Mouse (Mus musculus): Measurements from ENCODE around the gene L3mbtl1. TPM values are rescaled to one million over a fixed set of nuclear protein-coding genes. Genes with fewer than 3 reads are reported as not detected.

The L3mbtl1 gene
- polyA plus RNA-seq, 1 experiment from 2014 or later = not detected

GRCm38 (mm10) chr2:162943931-162944330 lies 659 bp downstream of the L3mbtl1 start:
- Histone ChIP-seq H3K27ac (ENCODE audit: poor library complexity, severe bottlenecking) (no peak overlapping the region), H3K4me2 (peak overlapping the region; percentile 98), H3K9ac (peak overlapping the region; percentile 20; the same call in 1 of the 2 replicates), H3K27me3 (replicated peaks) (peaks cover 25% of the 10 kb centered on the region), H3K36me3 (peaks cover 20% of the 10 kb centered on the region), H3K4me3 (peak overlapping the region; percentile 74), H3K9me3 (replicated peaks) (no peaks in the 10 kb centered on the region), H3K4me1 (replicated peaks) (peaks cover 13% of the 10 kb centered on the region)
- ATAC-seq (ENCODE audit: insufficient number of reproducible peaks, low FRiP score) = no peak
- WGBS = 8% methylated on average over 11 of the region's 11 CpGs

GRCm38 (mm10) chr2:162946964-162947363 lies 3.7 kb downstream of the L3mbtl1 start:
- no peaks in the 10 kb centered on the region for H3K36me3 ChIP-seq
- H3K9me3 ChIP-seq (replicated peaks) = no peaks in the 10 kb centered on the region
- H3K4me2 ChIP-seq = no peak overlapping the region
- WGBS = 76% methylated on average over 5 of the region's 5 CpGs
- peaks cover 25% of the 10 kb centered on the region for H3K27me3 ChIP-seq (replicated peaks)
- H3K4me1 ChIP-seq (replicated peaks) = peaks cover 13% of the 10 kb centered on the region
- no peak overlapping the region for H3K9ac ChIP-seq
- no peak overlapping the region for H3K27ac ChIP-seq (ENCODE audit: poor library complexity, severe bottlenecking)
- H3K4me3 ChIP-seq = no peak overlapping the region
- ATAC-seq (ENCODE audit: insufficient number of reproducible peaks, low FRiP score) = no peak

DNA sequence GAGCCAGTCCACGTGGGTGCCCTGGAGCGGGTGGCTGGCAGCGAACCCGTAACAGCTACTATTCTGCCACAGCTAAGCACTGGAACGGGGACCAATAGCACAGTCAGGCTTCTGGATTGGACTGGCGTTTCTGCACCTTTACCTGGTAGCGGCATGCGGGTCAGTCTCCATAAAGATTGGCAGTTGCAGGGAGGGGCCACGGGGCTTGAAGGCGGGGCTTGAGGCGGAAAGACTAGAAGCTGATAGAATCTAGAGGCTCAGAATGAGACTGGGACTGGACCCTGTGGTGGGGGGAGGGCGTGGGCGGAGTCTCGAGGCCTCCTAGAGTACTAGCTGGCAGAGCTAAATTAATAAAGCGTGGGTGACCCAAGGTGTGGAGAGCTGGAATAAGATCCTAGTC lies 4.5 kb downstream of the L3mbtl1 start:
- H3K9ac ChIP-seq = peak overlapping the region; percentile 13; the same call in 1 of the 2 replicates
- peak overlapping the region; percentile 62 for H3K4me2 ChIP-seq
- H3K27ac ChIP-seq (ENCODE audit: poor library complexity, severe bottlenecking) = no peak overlapping the region
- no peak for ATAC-seq (ENCODE audit: insufficient number of reproducible peaks, low FRiP score)
- H3K4me1 ChIP-seq (replicated peaks) = peaks cover 13% of the 10 kb centered on the region
- no peaks in the 10 kb centered on the region for H3K9me3 ChIP-seq (replicated peaks)
- peaks cover 22% of the 10 kb centered on the region for H3K27me3 ChIP-seq (replicated peaks)
- H3K4me3 ChIP-seq = peak overlapping the region; percentile 24
- H3K36me3 ChIP-seq = no peaks in the 10 kb centered on the region
- WGBS = 32% methylated on average over 15 of the region's 15 CpGs

DNA sequence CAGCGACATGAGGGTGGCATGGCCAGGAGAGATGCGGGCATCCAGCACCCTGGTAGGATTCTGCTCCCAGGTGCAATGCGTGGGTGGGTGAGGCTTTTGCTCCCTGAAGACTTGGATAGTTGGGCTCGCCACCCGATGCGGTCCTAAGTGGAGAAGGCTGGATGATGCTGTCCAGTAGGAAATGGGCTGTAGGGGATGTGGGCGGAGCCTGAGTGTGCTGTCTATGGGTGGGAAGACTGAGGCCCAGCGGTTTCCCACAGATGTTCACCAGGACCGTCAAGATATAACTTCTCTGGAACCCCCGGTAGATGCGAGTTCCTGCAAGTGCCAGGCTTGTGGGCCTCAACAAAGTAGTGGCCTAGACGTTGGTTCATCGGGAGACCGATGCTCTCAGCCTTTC lies 4.9 kb downstream of the L3mbtl1 start:
- ATAC-seq (ENCODE audit: insufficient number of reproducible peaks, low FRiP score) = no peak
- Histone ChIP-seq H3K4me2 (peak overlapping the region; percentile 62), H3K27me3 (replicated peaks) (peaks cover 19% of the 10 kb centered on the region), H3K9ac (peak overlapping the region; percentile 13; the same call in 1 of the 2 replicates), H3K9me3 (replicated peaks) (no peaks in the 10 kb centered on the region), H3K27ac (ENCODE audit: poor library complexity, severe bottlenecking) (no peak overlapping the region), H3K4me3 (peak overlapping the region; percentile 24), H3K4me1 (replicated peaks) (peaks cover 9% of the 10 kb centered on the region), H3K36me3 (no peaks in the 10 kb centered on the region)
- 46% methylated on average over 14 of the region's 14 CpGs for WGBS

DNA sequence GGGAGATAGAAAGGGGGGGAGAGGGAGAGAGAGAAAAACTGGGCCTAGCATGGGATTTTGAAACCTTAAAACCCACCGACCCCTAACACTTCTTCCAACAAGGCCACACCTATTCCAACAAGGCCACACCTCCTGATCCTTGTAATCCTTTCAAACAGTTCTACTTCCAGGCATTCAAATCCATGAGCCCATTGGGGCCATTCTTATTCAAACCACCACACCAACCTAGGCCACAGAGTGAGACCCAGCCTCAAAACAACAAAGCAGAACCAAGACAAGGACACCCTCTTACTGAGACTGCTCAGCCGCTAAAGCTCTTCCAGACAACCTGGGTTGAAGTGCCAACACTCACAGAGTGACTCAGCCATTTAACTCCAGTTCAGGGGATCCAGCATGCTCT lies 7.5 kb downstream of the L3mbtl1 start:
- no peak overlapping the region for H3K4me3 ChIP-seq
- H3K4me1 ChIP-seq (replicated peaks) = no peaks in the 10 kb centered on the region
- no peak overlapping the region for H3K4me2 ChIP-seq
- H3K9ac ChIP-seq = no peak overlapping the region
- H3K36me3 ChIP-seq = no peaks in the 10 kb centered on the region
- 88% methylated on average over 2 of the region's 2 CpGs for WGBS
- no peaks in the 10 kb centered on the region for H3K9me3 ChIP-seq (replicated peaks)
- H3K27ac ChIP-seq (ENCODE audit: poor library complexity, severe bottlenecking) = no peak overlapping the region
- 0 out of 2 replicates have a peak, but pooled peaks cover 8% of the 10 kb centered on the region for H3K27me3 ChIP-seq (replicated peaks)
- no peak for ATAC-seq (ENCODE audit: insufficient number of reproducible peaks, low FRiP score)

GRCm38 (mm10) chr2:162956843-162957242 lies 13.6 kb downstream of the L3mbtl1 start:
- 90% methylated on average over 2 of the region's 2 CpGs for WGBS
- no peak overlapping the region for H3K4me3 ChIP-seq
- H3K27ac ChIP-seq (ENCODE audit: poor library complexity, severe bottlenecking) = no peak overlapping the region
- no peak for ATAC-seq (ENCODE audit: insufficient number of reproducible peaks, low FRiP score)
- no peaks in the 10 kb centered on the region for H3K4me1 ChIP-seq (replicated peaks)
- no peaks in the 10 kb centered on the region for H3K36me3 ChIP-seq
- 0 out of 2 replicates have a peak, but pooled peaks cover 4% of the 10 kb centered on the region for H3K27me3 ChIP-seq (replicated peaks)
- no peaks in the 10 kb centered on the region for H3K9me3 ChIP-seq (replicated peaks)
- no peak overlapping the region for H3K4me2 ChIP-seq
- H3K9ac ChIP-seq = no peak overlapping the region

DNA sequence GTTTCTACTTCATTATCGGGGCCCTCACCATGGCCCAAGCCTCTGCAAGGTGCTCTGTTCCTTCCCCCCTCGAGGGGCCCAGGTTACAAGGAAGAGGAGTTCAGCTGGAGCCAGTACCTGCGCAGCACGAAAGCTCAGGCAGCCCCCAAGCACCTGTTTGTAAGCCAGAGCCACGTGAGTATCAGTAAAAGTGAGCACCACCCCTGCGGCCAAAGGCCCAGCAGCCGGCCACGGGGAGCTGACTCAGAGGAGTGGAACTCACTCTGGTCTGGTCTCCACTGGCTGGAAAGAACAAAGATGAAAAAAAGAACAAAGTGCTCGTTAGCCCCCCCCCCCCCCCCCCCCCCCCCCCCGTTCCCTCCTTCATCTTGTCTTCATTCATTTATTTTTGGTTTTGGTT lies 18.0 kb downstream of the L3mbtl1 start:
- Histone ChIP-seq H3K9me3 (replicated peaks) (no peaks in the 10 kb centered on the region), H3K27ac (ENCODE audit: poor library complexity, severe bottlenecking) (no peak overlapping the region), H3K36me3 (no peaks in the 10 kb centered on the region), H3K4me3 (no peak overlapping the region), H3K27me3 (replicated peaks) (no peaks in the 10 kb centered on the region), H3K4me1 (replicated peaks) (no peaks in the 10 kb centered on the region), H3K9ac (no peak overlapping the region), H3K4me2 (no peak overlapping the region)
- 56% methylated on average over 8 of the region's 10 CpGs for WGBS
- ATAC-seq (ENCODE audit: insufficient number of reproducible peaks, low FRiP score) = no peak

DNA sequence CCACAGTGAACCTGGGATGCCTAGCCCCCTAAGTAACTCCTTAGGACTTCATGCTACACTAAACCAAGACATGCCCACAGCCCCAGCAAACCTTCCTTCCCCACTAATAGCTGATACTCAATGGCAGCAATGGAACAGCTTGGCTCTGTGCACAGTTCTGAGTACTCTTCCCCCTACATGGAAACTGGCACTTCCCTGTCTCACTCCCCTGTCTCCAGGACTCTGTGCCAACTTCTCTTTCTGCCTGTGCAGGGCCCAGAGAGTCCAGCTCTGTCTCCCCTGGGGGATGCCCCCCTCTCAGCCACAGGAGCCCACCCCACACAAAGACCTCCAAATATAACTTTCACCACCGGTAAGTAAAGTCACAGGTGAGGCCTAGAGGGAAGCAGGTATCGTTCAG lies 23.5 kb downstream of the L3mbtl1 start:
- Histone ChIP-seq H3K27ac (ENCODE audit: poor library complexity, severe bottlenecking) (no peak overlapping the region), H3K9me3 (replicated peaks) (no peaks in the 10 kb centered on the region)
- 81% methylated on average over 2 of the region's 2 CpGs for WGBS

GRCm38 (mm10) chr2:162968357-162968756 lies 25.1 kb downstream of the L3mbtl1 start:
- Histone ChIP-seq H3K27ac (ENCODE audit: poor library complexity, severe bottlenecking) (no peak overlapping the region), H3K4me2 (no peak overlapping the region), H3K4me3 (no peak overlapping the region), H3K36me3 (no peaks in the 10 kb centered on the region), H3K9me3 (replicated peaks) (no peaks in the 10 kb centered on the region), H3K9ac (no peak overlapping the region), H3K27me3 (replicated peaks) (peaks cover 10% of the 10 kb centered on the region), H3K4me1 (replicated peaks) (peaks cover 1% of the 10 kb centered on the region; the same call in 1 of the 2 replicates)
- WGBS = 7% methylated on average over 5 of the region's 5 CpGs
- peak; percentile 43; the same call in 1 of the 2 replicates for ATAC-seq (ENCODE audit: insufficient number of reproducible peaks, low FRiP score)

More for the DNA sequence above, 23.5 kb downstream of the L3mbtl1 start:
- Histone ChIP-seq H3K4me2 (no peak overlapping the region), H3K9ac (no peak overlapping the region), H3K4me1 (replicated peaks) (no peaks in the 10 kb centered on the region), H3K27me3 (replicated peaks) (peaks cover 10% of the 10 kb centered on the region), H3K4me3 (no peak overlapping the region), H3K36me3 (no peaks in the 10 kb centered on the region)
- no peak for ATAC-seq (ENCODE audit: insufficient number of reproducible peaks, low FRiP score)

DNA sequence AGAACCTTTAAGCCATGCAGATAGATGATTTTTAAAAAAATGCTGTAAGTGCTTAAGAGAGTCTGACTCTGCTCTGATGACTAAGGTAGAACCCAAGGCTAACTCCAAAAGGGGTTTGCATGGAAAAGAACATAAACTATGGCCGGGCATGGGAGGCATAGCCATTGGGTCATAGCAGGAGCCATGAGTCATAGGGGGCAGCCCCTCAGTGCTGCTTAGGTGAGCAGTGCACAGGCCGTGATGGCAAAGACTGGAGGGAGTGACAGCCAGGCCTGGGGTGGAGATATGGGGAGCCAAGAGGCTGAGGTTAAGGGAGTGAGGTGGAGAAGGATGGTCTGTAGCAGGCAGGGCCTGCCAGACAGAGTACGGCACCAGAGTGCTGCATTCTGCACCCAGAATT lies 25.8 kb downstream of the L3mbtl1 start:
- 72% methylated on average over 3 of the region's 3 CpGs for WGBS
- no peak overlapping the region for H3K4me3 ChIP-seq
- no peaks in the 10 kb centered on the region for H3K36me3 ChIP-seq
- peaks cover 10% of the 10 kb centered on the region for H3K27me3 ChIP-seq (replicated peaks)
- H3K4me1 ChIP-seq (replicated peaks) = peaks cover 9% of the 10 kb centered on the region
- H3K9ac ChIP-seq = no peak overlapping the region
- H3K9me3 ChIP-seq (replicated peaks) = no peaks in the 10 kb centered on the region
- no peak overlapping the region for H3K4me2 ChIP-seq
- H3K27ac ChIP-seq (ENCODE audit: poor library complexity, severe bottlenecking) = no peak overlapping the region
- ATAC-seq (ENCODE audit: insufficient number of reproducible peaks, low FRiP score) = no peak

- no peak for ATAC-seq (ENCODE audit: insufficient number of reproducible peaks, low FRiP score)
These were observed 27.6 kb downstream of the L3mbtl1 start for GRCm38 (mm10) chr2:162970896-162971295.

DNA sequence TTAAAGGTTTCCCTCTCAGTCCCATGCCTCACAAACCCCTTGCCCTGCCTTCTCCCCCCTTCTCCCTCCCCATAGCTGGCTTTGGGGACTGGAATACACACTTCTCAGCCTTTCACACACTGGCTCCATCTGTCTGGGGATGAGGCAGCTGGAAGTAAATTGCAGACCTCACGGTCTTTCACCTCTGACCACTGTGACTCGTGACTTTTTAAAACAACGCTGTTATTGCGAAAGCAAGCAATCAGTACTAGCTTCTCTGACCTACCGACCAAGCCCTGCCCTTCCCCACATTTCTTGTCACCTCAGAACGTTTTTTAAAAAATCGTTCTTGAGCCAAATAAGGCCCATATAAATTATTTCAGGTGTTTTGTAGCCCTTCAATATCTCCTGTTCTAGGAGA lies 29.5 kb downstream of the L3mbtl1 start:
- no peak overlapping the region for H3K27ac ChIP-seq (ENCODE audit: poor library complexity, severe bottlenecking)
- no peak overlapping the region for H3K9ac ChIP-seq
- 59% methylated on average over 7 of the region's 7 CpGs for WGBS
- no peak overlapping the region for H3K4me2 ChIP-seq
- H3K4me1 ChIP-seq (replicated peaks) = peaks cover 16% of the 10 kb centered on the region
- H3K27me3 ChIP-seq (replicated peaks) = peaks cover 6% of the 10 kb centered on the region
- no peaks in the 10 kb centered on the region for H3K36me3 ChIP-seq
- H3K9me3 ChIP-seq (replicated peaks) = no peaks in the 10 kb centered on the region
- no peak overlapping the region for H3K4me3 ChIP-seq
- no peak for ATAC-seq (ENCODE audit: insufficient number of reproducible peaks, low FRiP score)

More at GRCm38 (mm10) chr2:162970896-162971295, 27.6 kb downstream of the L3mbtl1 start:
- H3K4me3 ChIP-seq = no peak overlapping the region
- WGBS = 76% methylated on average over 6 of the region's 6 CpGs
- no peaks in the 10 kb centered on the region for H3K36me3 ChIP-seq
- H3K9me3 ChIP-seq (replicated peaks) = no peaks in the 10 kb centered on the region
- peaks cover 14% of the 10 kb centered on the region for H3K4me1 ChIP-seq (replicated peaks)
- no peak overlapping the region for H3K4me2 ChIP-seq
- peaks cover 10% of the 10 kb centered on the region for H3K27me3 ChIP-seq (replicated peaks)
- no peak overlapping the region for H3K9ac ChIP-seq
- H3K27ac ChIP-seq (ENCODE audit: poor library complexity, severe bottlenecking) = no peak overlapping the region

All from heart, embryonic 12.5 days (tissue).